Mouse (Mus musculus) limb, embryonic 14.5 days (tissue): ENCODE data around the gene Ddb2. TPM values are rescaled to one million over a fixed set of nuclear protein-coding genes. Genes with fewer than 3 reads are reported as not detected.

Source experiments
- ATAC-seq: fragments of 200-750 bp; cut with Nextera tagmentation; 2 replicates; pipeline ENCODE4 v1.8.0; 2017; ENCODE audit warnings: low read depth, moderate number of reproducible peaks, moderate TSS enrichment; ENCODE audit not compliant: low FRiP score
- DNase-seq: peaks from one replicate; pipeline ENCODE4 v3.0.0-alpha.2; 2015; ENCODE audit warnings: low spot score
- H3K27ac ChIP-seq: fragments of 300-500 bp; sonication (generic); replicated peaks from 2 replicates; pipeline ENCODE4 v1.5.1; 2014; ENCODE audit warnings: low read depth, mild to moderate bottlenecking, low read length, moderate library complexity, mixed read lengths
- H3K27me3 ChIP-seq: fragments of 300-500 bp; sonication (generic); 2 replicates; pipeline ENCODE4 v1.6.1; 2014; ENCODE audit warnings: low read length, mixed read lengths; ENCODE audit not compliant: control insufficient read depth, insufficient read depth
- H3K36me3 ChIP-seq: fragments of 300-500 bp; sonication (generic); 2 replicates; pipeline ENCODE4 v1.6.1; 2014; ENCODE audit warnings: mild to moderate bottlenecking, low read length, moderate library complexity, mixed read lengths; ENCODE audit not compliant: control insufficient read depth, insufficient read depth
- H3K4me1 ChIP-seq: fragments of 300-500 bp; sonication (generic); 2 replicates; pipeline ENCODE4 v1.6.1; 2014; ENCODE audit warnings: antibody characterized with exemption, low read length, mixed read lengths; ENCODE audit not compliant: control insufficient read depth, insufficient read depth
- H3K4me2 ChIP-seq: fragments of 300-500 bp; sonication (generic); replicated peaks from 2 replicates; pipeline ENCODE4 v1.6.1; 2014; ENCODE audit warnings: low read depth, mild to moderate bottlenecking, low read length, moderate library complexity; ENCODE audit not compliant: severe bottlenecking
- H3K4me3 ChIP-seq: fragments of 300-500 bp; sonication (generic); replicated peaks from 2 replicates; pipeline ENCODE4 v1.5.1; 2014; ENCODE audit warnings: low read length
- H3K9ac ChIP-seq: fragments of 300-500 bp; sonication (generic); 2 replicates; pipeline ENCODE4 v1.6.1; 2014; ENCODE audit warnings: mild to moderate bottlenecking, low read depth, low read length, moderate library complexity; ENCODE audit not compliant: severe bottlenecking
- H3K9me3 ChIP-seq: fragments of 300-500 bp; sonication (generic); 2 replicates; pipeline ENCODE4 v1.6.1; 2016; ENCODE audit warnings: low read length; ENCODE audit not compliant: control insufficient read depth
- POLR2A ChIP-seq: fragments of 200-500 bp; IDR thresholded peaks from 2 replicates; pipeline ENCODE4 v1.8.0; 2012; ENCODE audit warnings: inconsistent platforms, mild to moderate bottlenecking, moderate library complexity, borderline replicate concordance; ENCODE audit not compliant: insufficient read depth, insufficient read length; ENCODE audit errors: extremely low read depth
- WGBS: fragments of 180-500 bp; shearing (Covaris S2); extraction: QIAGEN DNeasy Blood & Tissue Kit; methylation state at CpG from one replicate; pipeline ENCODE4 v1.1.7; 2014; 5-methylcytosine and 5-hydroxymethylcytosine counted together
- polyA plus RNA-seq, 2 experiments: library from polyadenylated mRNA; depleted of rRNA in 1 of 2; stranded (reverse) in 1 of 2; unstranded in 1 of 2; fragments of >200 nt; fragmentation: Nextera tagmentation in 1 of 2; extraction: Ambion mirVana in 1 of 2; gene quantifications; 2 replicates each; pipeline versions ENCODE4 v1.2.1 to v1.2.3; 2012 to 2014

Ddb2 gene
- polyA plus RNA-seq, 2 experiments: 14.8 to 52.8 TPM

DNA sequence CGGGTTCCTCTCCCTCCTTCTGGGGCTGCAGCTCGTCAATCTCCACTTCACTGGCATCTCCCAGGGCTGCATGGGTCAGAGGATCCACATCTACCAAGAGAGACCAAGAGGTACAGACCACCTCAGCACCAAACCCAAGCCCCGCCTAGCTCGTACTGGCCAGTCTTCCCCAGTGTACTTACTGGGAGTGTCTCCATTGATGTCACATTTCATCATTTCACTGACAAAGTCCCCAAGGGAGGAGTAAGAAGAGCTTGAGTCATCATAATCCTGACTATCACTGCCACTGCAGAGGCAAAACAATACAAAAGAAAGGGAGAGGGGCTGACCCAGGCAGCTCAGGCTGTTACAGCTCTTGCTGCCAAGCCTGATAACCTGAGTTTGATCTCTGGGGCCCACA, 69.2 kb downstream of the Ddb2 start:
- 79% methylated on average over 4 of the region's 4 CpGs for WGBS
- no peak for DNase-seq
- TF ChIP-seq POLR2A: no peak
- no peak overlapping the region for H3K4me3 ChIP-seq
- peaks cover 47% of the 10 kb centered on the region for H3K36me3 ChIP-seq
- no peaks in the 10 kb centered on the region for H3K27me3 ChIP-seq
- ATAC-seq: no peak
- no peaks in the 10 kb centered on the region for H3K9me3 ChIP-seq
- no peaks in the 10 kb centered on the region for H3K4me1 ChIP-seq
- no peak overlapping the region for H3K4me2 ChIP-seq
- no peak overlapping the region for H3K27ac ChIP-seq
- H3K9ac ChIP-seq: no peak overlapping the region

DNA sequence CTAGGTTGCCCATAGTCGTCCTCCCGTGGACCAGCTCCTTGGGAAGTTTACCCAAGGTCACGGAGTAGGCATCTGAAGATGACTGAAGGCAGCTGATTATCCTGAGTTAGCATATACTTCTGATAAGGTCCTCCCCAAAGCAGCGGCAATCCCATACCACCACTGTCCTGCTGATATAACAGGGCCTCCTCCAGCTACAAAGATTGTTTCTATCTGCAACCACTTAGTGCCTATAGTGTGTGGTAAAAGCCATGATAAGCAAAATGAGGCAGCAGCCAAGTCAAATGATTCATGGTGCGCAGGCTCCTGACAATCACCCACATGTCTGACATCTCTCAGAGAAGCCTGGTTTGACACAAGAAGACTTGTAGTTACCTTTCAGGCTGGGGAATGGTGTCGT, 71.8 kb downstream of the Ddb2 start:
- DNase-seq: no peak
- H3K4me3 ChIP-seq: no peak overlapping the region

DNA sequence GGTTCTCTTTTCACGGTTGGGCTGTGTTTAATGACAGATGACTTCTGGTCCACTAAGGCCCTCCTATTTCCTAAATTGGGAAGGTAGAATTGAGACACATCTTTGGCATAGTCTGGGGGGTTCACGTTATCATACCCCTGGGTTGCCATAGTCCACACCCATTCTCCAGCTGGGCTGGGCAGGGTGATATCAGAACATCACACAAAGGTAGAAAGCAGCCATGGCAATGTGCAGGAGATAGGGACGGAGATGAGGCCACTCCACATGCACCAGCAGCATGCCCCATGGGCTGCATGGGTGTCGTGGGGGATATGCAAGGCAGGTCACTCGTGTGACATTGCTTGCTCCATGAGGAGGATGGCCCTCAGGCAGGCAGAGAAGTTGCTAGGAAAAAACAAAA, 73.2 kb downstream of the Ddb2 start:
- Histone ChIP-seq H3K4me3 (no peak overlapping the region), H3K9me3 (no peaks in the 10 kb centered on the region), H3K27me3 (no peaks in the 10 kb centered on the region), H3K4me2 (no peak overlapping the region), H3K27ac (no peak overlapping the region), H3K4me1 (no peaks in the 10 kb centered on the region), H3K36me3 (peaks cover 56% of the 10 kb centered on the region), H3K9ac (no peak overlapping the region)
- 81% methylated on average over 5 of the region's 5 CpGs for WGBS
- ATAC-seq (no peak), DNase-seq (no peak)
- TF ChIP-seq POLR2A: no peak

More for the DNA sequence above, 71.8 kb downstream of the Ddb2 start:
- no peaks in the 10 kb centered on the region for H3K9me3 ChIP-seq
- ATAC-seq: no peak
- WGBS: 94% methylated on average over 6 of the region's 6 CpGs
- no peak overlapping the region for H3K27ac ChIP-seq
- TF ChIP-seq POLR2A: no peak
- H3K4me1 ChIP-seq: no peaks in the 10 kb centered on the region
- no peaks in the 10 kb centered on the region for H3K27me3 ChIP-seq
- H3K36me3 ChIP-seq: peaks cover 57% of the 10 kb centered on the region
- H3K9ac ChIP-seq: no peak overlapping the region
- no peak overlapping the region for H3K4me2 ChIP-seq

DNA sequence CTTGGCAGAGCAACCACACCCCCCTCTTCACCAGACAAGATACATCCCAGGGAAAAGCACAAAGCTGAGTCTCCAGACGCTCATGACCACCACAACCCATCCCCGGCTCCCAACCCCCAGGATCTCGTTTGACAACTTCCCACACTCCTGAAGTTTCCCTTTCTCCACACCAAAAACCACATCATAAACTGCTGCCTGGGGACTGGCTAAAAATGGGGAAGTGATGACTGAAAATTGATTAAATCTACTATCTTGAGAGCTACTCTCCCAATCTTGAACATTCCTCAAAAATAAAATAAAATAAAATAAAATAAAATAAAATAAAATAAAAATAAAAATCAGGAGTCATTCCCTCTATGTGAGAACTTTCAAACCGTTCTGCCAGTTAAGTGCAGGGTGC, 73.8 kb downstream of the Ddb2 start:
- H3K27me3 ChIP-seq: no peaks in the 10 kb centered on the region
- ATAC-seq: no peak
- H3K4me1 ChIP-seq: no peaks in the 10 kb centered on the region
- H3K9ac ChIP-seq: no peak overlapping the region
- no peaks in the 10 kb centered on the region for H3K9me3 ChIP-seq
- H3K27ac ChIP-seq: no peak overlapping the region
- H3K36me3 ChIP-seq: peaks cover 58% of the 10 kb centered on the region
- H3K4me3 ChIP-seq: no peak overlapping the region
- TF ChIP-seq POLR2A: no peak
- DNase-seq: no peak
- no peak overlapping the region for H3K4me2 ChIP-seq
- WGBS: 74% methylated on average over 4 of the region's 4 CpGs

Other genes with a start within 250 kb of the Ddb2 start
- 24.9 and 28.1 TPM in 2 replicates for gene Rapsn, start 201.4 kb downstream of the Ddb2 start, polyA plus RNA-seq (2012; rRNA removed)
- 18.5 and 26.5 TPM in 2 replicates for gene Rapsn, start 201.4 kb downstream of the Ddb2 start, polyA plus RNA-seq (2014; fragmentation: Nextera tagmentation; extraction: Ambion mirVana)
- gene Psmc3, start 183.0 kb downstream of the Ddb2 start, polyA plus RNA-seq (2012; rRNA removed): 158 and 203 TPM in 2 replicates
- 287 and 305 TPM in 2 replicates for gene Psmc3, start 183.0 kb downstream of the Ddb2 start, polyA plus RNA-seq (2014; fragmentation: Nextera tagmentation; extraction: Ambion mirVana)
- gene Slc39a13, start 166.6 kb downstream of the Ddb2 start, polyA plus RNA-seq (2012; rRNA removed): 143 and 172 TPM in 2 replicates
- gene Slc39a13, start 166.6 kb downstream of the Ddb2 start, polyA plus RNA-seq (2014; fragmentation: Nextera tagmentation; extraction: Ambion mirVana): 63.3 and 74.3 TPM in 2 replicates
- gene Spi1, start 154.6 kb downstream of the Ddb2 start, polyA plus RNA-seq (2012; rRNA removed): 13.7 and 14.1 TPM in 2 replicates
- gene Spi1, start 154.6 kb downstream of the Ddb2 start, polyA plus RNA-seq (2014; fragmentation: Nextera tagmentation; extraction: Ambion mirVana): 10.6 and 10.7 TPM in 2 replicates
- gene Mybpc3, start 118.8 kb downstream of the Ddb2 start, polyA plus RNA-seq (2012; rRNA removed): 0.27 and 0.29 TPM in 2 replicates
- gene Mybpc3, start 118.8 kb downstream of the Ddb2 start, polyA plus RNA-seq (2014; fragmentation: Nextera tagmentation; extraction: Ambion mirVana): 0.07 and 0.12 TPM in 2 replicates
- gene Madd, start 53.1 kb downstream of the Ddb2 start, polyA plus RNA-seq (2012; rRNA removed): 17.8 and 18.1 TPM in 2 replicates
- gene Madd, start 53.1 kb downstream of the Ddb2 start, polyA plus RNA-seq (2014; fragmentation: Nextera tagmentation; extraction: Ambion mirVana): 8.6 and 9.8 TPM in 2 replicates
- gene Nr1h3, start 34.1 kb downstream of the Ddb2 start, polyA plus RNA-seq (2012; rRNA removed): 3.4 and 5.0 TPM in 2 replicates
- gene Nr1h3, start 34.1 kb downstream of the Ddb2 start, polyA plus RNA-seq (2014; fragmentation: Nextera tagmentation; extraction: Ambion mirVana): 1.5 and 2.8 TPM in 2 replicates
- 29.9 and 37.1 TPM in 2 replicates for gene Acp2, start 34.1 kb downstream of the Ddb2 start, polyA plus RNA-seq (2012; rRNA removed)
- gene Acp2, start 34.1 kb downstream of the Ddb2 start, polyA plus RNA-seq (2014; fragmentation: Nextera tagmentation; extraction: Ambion mirVana): 31.6 and 34.2 TPM in 2 replicates
- 67.8 and 73.8 TPM in 2 replicates for gene Pacsin3, start 19.0 kb upstream of the Ddb2 start, polyA plus RNA-seq (2012; rRNA removed)
- 43.2 and 44.7 TPM in 2 replicates for gene Pacsin3, start 19.0 kb upstream of the Ddb2 start, polyA plus RNA-seq (2014; fragmentation: Nextera tagmentation; extraction: Ambion mirVana)
- 58.7 and 59.8 TPM in 2 replicates for gene Arfgap2, start 28.0 kb upstream of the Ddb2 start, polyA plus RNA-seq (2012; rRNA removed)
- 76.1 and 78.8 TPM in 2 replicates for gene Arfgap2, start 28.0 kb upstream of the Ddb2 start, polyA plus RNA-seq (2014; fragmentation: Nextera tagmentation; extraction: Ambion mirVana)
- 34.9 and 45.0 TPM in 2 replicates for gene 1110051M20Rik, start 207.7 kb upstream of the Ddb2 start, polyA plus RNA-seq (2012; rRNA removed)
- gene 1110051M20Rik, start 207.7 kb upstream of the Ddb2 start, polyA plus RNA-seq (2014; fragmentation: Nextera tagmentation; extraction: Ambion mirVana): 50.6 and 67.9 TPM in 2 replicates
- gene Lrp4, start 220.5 kb upstream of the Ddb2 start, polyA plus RNA-seq (2012; rRNA removed): 11.6 and 13.3 TPM in 2 replicates
- 6.7 and 7.3 TPM in 2 replicates for gene Lrp4, start 220.5 kb upstream of the Ddb2 start, polyA plus RNA-seq (2014; fragmentation: Nextera tagmentation; extraction: Ambion mirVana)